Mouse (Mus musculus): Measurements from ENCODE around the gene Cox7a2l. TPM values are rescaled to one million over a fixed set of nuclear protein-coding genes. Genes with fewer than 3 reads are reported as not detected.

Gene Cox7a2l
- total RNA-seq, 2 experiments from 2014 or later, result 284 to 311 TPM

- no peak for DNase-seq
- intact Hi-C loops (cut with DNase I), result loop anchor here (5.0 kb wide), 1 partner anchor 430 kb away; no protein-coding TSS in a partner anchor
Measured at GRCm38 (mm10) chr17:83457271-83457670, 59.9 kb downstream of the Cox7a2l start.

GRCm38 (mm10) chr17:83453587-83453986 lies 63.5 kb downstream of the Cox7a2l start:
- intact Hi-C loops (cut with DNase I), result no loop called here
- DNase-seq, result no peak

GRCm38 (mm10) chr17:83452451-83452850 lies 64.7 kb downstream of the Cox7a2l start:
- intact Hi-C loops (cut with DNase I), result no loop called here
- DNase-seq, result no peak

Other genes starting within 250 kb of the Cox7a2l start
- 1 to 10 TPM; 4.3 to 4.6 TPM for gene Eml4, start 166.4 kb downstream of the Cox7a2l start, total RNA-seq (2021)
- under 1 TPM in 1 of 2 experiments, not detected in 1; 0.08 TPM for gene Kcng3, start 114.6 kb upstream of the Cox7a2l start, total RNA-seq (2021)
- 10 to 100 TPM; 22.2 to 22.4 TPM for gene Mta3, start 188.8 kb upstream of the Cox7a2l start, total RNA-seq (2021)